Mouse (Mus musculus) kidney, postnatal 14 days (tissue): ENCODE measurements around the gene Hbb-bh2.
"Not testable (repeated sequence)": the region's sequence is repeated elsewhere in the genome, so short reads cannot be mapped to it uniquely, and the experiment has no call there.

Experiments
- DNase-seq: peaks from one replicate; pipeline ENCODE4 v3.0.0; 2022; ENCODE audit warnings: mixed read lengths

Gene Hbb-bh2

DNA sequence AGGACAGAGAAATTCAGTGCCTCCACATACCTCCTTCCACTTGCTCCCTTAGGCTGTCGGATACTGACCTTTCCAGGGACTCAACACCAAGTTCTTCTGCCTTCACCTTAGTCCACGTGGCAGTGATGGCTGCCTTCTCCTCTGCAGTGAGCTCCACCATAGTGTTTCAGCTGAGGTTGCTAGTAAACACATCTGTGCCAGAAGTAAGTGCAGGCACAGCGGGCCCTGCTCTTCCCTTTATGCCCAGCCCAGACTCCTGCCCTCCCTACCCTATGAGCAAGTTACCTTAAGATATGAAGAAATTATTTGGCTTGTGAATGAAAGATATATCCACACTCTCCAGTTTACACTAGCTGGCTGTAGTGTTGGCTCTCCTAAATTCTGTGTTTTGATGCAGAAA lies at the start of gene Hbb-bh2:
Hbb-bh2 (minus strand) TSS at position 253 of the 400 bp plus-strand sequence.
- DNase-seq: no peak

DNA sequence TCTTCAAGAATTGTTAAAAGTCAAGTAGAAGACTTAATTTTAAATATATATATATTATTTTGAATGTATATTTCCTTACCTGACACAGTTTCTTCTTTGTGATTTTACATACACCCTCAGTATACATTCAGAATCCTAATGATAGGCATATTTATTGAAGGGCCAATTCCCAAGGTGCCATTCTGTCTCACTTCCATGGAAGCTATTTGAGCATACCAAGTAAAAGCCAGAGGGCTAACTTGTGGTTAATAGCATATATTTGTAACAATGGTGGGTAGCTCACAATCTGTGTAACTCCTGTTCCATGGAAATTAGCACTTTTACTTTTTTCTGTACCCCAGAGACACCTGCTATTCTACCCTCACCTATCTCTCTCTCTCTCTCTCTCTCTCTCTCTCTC lies 45.8 kb upstream of the Hbb-bh2 start, which contains the start of gene Olfr66:
Olfr66 (minus strand) TSS at position 101 of the 400 bp plus-strand sequence.
- DNase-seq: no peak

- DNase-seq: no peak
These were observed 36.8 kb upstream of the Hbb-bh2 start for GRCm38 (mm10) chr7:103877093-103877492.

DNA sequence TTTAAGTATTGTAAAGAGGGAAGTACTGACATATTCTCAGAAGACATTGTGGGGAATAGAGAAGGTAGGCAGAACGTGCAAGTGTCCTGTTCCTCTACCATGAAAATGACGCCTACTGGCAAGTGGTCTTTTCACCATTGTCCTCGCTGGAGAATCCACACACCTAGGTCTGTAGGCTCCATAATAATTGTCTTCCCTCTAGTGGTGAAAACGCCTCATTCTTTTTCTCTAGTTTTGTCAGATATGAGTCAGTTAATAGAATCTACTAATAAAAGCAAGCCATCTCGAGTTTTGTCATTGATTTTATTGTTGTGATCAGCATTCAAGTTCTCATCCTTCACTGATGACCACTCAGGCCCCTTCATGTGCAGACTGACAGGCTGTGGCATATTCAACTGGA lies 34.1 kb upstream of the Hbb-bh2 start:
- no peak for DNase-seq

GRCm38 (mm10) chr7:103873064-103873463 lies 32.7 kb upstream of the Hbb-bh2 start:
- DNase-seq: no peak

- no peak for DNase-seq
These were observed 30.3 kb upstream of the Hbb-bh2 start for GRCm38 (mm10) chr7:103870667-103871066.

DNA sequence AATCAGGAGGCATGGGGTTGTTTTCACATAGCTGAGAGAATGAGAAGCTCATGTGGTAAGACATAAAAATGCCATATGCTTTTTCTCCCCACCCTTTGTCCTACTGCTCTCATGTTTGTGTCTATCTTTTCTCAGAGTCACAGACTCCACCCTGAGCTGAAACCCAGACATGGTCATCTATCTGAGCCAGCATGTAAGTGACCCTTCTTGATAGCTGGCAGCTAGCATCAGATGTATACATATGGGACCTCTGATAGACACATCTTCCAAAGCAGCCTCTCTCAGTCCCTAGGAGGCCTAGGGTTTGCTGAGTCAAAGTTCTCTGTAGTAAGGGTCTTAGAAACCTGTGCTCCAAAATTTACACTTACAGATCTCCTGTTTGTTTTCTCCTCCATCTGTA lies 25.4 kb upstream of the Hbb-bh2 start:
- DNase-seq: no peak

DNA sequence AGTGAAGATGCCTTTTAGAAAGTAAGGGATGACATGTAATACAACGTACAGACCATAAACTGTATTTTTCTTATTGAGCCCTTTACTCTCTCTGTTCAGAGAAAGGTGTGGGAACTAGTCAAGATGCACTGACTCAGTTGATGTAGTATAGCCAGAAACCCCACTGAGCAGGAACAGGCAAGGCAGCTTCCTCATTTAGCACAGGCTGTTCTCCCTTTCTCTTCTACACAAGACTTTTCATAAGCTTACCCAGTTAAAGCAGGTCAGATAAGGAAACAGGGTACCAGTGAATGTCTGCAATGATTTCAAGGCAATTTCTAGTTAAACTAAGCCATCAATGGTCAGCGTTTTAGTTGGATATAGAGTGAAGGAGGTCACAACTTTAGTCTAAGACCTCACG lies 21.2 kb upstream of the Hbb-bh2 start:
- DNase-seq: no peak

GRCm38 (mm10) chr7:103860855-103861254 lies 20.5 kb upstream of the Hbb-bh2 start:
- DNase-seq: no peak

GRCm38 (mm10) chr7:103859076-103859475 lies 18.8 kb upstream of the Hbb-bh2 start:
- no peak for DNase-seq

DNA sequence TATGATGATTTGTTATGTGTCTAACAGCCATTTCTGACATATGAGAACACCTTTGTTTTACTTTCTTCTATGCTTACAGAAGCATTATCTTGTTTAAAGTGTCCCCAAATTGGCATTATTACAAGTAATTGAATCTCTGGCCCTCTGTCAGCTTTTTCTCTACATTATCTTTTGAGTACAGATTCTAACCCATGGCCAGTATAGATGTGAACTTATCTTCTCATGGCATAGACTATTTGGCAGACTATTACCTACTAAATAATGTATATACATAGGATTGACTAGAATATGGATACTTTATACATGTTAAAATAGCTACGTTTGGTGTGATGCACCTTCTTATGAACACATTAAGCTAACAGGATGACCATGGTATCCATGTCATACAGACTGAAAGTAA lies 14.3 kb upstream of the Hbb-bh2 start:
- no peak for DNase-seq

DNA sequence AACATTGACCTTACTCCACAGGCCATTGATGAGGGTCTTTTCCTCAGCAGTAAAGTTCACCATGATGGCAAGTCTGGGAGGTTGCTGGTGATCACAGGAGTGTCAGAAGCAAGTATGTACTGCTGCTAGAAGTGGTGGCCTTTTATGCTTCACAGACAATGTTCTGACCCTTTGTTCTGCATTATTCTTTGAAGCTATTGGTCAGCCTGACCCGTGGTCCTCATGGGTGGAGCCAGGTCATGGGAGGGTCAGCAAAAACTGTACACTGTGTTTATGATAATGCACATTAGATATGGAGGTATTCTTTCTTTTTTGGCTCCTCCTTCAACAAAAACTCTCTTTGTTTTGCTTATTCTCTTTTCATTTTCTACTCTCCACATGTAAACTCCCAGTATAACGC lies 12.8 kb upstream of the Hbb-bh2 start, which contains the start of gene Hbb-y:
Hbb-y (minus strand) TSS at position 127 of the 400 bp plus-strand sequence.
- no peak for DNase-seq

- DNase-seq: no peak
These were observed 4.4 kb upstream of the Hbb-bh2 start for GRCm38 (mm10) chr7:103844525-103845325.

DNA sequence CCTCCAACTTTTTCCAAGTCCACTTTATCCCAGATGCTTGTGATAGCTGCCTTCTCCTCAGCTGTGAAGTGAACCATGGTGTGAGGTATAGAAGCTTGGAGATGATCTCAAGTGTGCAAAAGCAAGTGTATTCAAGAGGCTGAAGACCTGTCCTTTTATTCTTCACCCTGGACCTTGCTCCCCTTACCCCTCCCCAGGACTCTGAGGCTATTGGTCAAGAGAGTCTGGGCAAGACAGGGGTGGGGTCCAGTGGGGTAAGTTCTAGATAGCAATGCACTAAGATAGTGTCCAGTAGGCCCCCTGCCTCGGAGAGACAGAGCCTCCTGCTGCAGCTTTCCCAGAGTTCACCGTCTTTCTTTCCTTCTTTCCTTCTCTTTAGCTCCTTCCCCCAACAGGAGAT lies 2.7 kb upstream of the Hbb-bh2 start, which contains the start of gene Hbb-bh1:
Hbb-bh1 (minus strand) TSS at position 131 of the 400 bp plus-strand sequence.
- DNase-seq: no peak

- DNase-seq: no peak
These were observed 12.5 kb downstream of the Hbb-bh2 start, which contains the start of gene Hbb-bs for GRCm38 (mm10) chr7:103827808-103828207. Hbb-bs (minus strand) TSS chr7:103828096.

DNA sequence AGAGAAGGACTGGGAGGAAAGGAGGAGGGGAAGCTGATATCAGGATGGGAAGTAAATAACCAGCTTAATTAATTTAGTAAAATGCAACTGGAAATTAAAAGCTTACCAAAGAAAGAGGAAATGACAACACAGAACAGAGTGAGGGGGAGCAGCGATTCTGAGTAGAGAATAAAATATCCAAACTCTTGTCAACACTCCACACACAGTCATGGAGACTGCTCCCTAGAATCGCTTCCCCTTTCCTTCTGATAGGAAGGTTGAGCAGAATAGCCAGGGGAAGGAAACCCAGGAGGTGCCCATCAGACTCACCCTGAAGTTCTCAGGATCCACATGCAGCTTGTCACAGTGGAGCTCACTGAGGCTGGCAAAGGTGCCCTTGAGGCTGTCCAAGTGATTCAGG lies 13.2 kb downstream of the Hbb-bh2 start:
- not testable (repeated sequence) for DNase-seq

DNA sequence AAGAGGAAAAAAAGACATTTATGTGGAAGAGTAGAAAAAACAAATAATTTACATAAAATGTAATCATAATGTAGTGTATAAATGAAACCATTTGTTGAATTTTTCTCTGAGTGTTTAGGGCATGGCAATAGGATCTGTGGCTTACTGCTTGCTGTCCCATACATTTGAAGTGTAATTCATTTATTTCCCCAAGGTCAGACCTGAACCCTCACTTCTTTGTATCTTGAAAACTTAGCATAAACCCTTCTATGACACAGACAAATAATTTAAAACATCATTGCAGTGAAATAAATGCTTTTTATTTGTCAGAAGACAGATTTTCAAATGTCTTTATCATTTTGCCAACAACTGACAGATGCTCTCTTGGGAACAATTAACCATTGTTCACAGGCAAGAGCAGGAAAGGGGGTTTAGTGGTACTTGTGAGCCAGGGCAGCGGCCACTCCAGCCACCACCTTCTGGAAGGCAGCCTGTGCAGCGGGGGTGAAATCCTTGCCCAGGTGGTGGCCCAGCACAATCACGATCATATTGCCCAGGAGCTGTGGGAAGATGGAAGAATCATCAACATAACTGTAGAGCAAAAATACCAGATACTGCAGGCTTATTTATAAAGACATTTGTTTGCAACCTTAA lies 13.9 kb downstream of the Hbb-bh2 start:
- DNase-seq: no peak

- no peak for DNase-seq
These were observed 14.6 kb downstream of the Hbb-bh2 start for GRCm38 (mm10) chr7:103825536-103826254.

- DNase-seq: no peak
These were observed 15.7 kb downstream of the Hbb-bh2 start for GRCm38 (mm10) chr7:103824597-103824996.

DNA sequence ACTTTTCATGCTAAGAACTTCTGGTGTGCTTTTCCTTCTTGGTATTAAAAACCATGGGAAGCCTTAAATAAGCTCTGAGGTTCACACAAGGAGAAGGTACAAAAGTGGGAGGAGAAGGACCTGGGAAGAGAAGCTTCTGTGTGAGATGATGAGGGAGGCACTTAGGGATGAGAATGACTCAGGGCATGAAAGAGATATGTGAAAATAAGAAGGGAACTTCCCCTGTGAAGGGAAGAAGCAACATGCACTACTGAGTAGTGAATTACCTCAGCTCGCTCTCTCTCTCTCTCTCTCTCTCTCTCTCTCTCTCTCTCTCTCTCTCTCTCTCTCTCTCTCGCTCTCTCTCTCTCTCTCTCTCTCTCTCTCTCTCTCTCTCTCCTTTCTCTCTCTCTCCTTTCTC lies 25.2 kb downstream of the Hbb-bh2 start:
- DNase-seq: not testable (repeated sequence)

DNA sequence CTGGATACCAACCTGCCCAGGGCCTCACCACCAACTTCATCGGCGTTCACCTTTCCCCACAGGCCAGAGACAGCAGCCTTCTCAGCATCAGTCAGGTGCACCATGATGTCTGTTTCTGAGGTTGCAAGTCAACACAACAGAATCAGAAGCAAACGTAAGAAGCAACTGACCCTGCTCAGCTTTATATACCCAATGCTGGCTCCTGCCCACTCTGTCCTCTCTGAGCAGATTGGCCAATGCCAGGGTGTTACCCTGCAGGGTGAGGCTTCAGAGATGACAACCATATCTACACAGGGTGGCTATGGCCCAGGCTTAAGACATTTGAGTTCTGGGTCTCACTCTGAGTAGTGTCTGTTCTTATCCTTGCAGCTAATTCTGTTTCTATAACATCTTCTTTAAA lies 26.6 kb downstream of the Hbb-bh2 start, which contains the start of gene Hbb-bt:
Hbb-bt (minus strand) TSS at position 231 of the 400 bp plus-strand sequence.
- DNase-seq: no peak

- DNase-seq: not testable (repeated sequence)
These were observed 27.2 kb downstream of the Hbb-bh2 start for GRCm38 (mm10) chr7:103813152-103813551.

- DNase-seq: no peak
These were observed 28.1 kb downstream of the Hbb-bh2 start for GRCm38 (mm10) chr7:103812174-103812573.
